Mouse (Mus musculus) fibroblast of lung, adult 2 months (primary cell): ENCODE data around the gene Polr3e.

Experiments
- DNase-seq: peaks from one replicate; pipeline ENCODE4 v3.0.0-alpha.2; 2011; ENCODE audit warnings: low read depth

Polr3e gene

DNA sequence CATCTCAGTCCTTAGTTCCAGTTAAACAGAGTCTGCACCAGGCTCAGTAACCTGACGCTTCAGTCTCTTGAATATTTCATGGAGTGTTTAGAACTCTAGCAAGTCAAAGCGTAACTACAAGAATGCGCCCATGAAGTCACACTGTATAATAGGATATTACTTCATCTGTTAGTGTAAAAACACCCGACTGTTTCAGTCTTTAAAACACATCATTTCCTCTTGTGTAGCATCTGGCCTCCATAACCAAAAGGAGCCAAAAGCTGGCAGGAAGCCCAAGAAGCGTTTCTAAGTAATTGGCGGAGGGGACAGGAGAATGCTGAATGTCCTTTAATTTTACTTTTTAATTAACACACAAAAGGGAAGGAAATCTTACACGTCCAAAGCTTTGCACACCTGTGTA is 59.5 kb downstream of the Polr3e start:
- no peak for DNase-seq

DNA sequence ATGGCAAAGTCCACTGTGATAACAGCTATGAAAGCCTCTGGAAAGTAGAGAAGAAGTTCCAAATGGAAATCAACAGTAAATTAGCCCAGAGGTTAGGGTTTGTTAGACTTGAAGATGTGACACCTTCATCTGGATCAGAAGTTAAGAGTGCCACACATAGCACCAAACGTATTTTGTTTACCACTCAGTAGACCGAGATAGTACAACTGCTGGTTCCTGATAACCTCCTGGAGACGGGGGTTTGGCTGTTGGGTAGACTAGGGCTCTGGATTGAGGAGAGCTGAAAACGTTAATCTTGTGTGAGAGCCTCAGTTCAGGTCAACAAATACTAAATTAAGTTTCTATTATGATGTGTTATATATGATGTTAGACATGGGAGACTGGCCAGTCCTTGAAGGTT is 62.5 kb downstream of the Polr3e start:
- no peak for DNase-seq

DNA sequence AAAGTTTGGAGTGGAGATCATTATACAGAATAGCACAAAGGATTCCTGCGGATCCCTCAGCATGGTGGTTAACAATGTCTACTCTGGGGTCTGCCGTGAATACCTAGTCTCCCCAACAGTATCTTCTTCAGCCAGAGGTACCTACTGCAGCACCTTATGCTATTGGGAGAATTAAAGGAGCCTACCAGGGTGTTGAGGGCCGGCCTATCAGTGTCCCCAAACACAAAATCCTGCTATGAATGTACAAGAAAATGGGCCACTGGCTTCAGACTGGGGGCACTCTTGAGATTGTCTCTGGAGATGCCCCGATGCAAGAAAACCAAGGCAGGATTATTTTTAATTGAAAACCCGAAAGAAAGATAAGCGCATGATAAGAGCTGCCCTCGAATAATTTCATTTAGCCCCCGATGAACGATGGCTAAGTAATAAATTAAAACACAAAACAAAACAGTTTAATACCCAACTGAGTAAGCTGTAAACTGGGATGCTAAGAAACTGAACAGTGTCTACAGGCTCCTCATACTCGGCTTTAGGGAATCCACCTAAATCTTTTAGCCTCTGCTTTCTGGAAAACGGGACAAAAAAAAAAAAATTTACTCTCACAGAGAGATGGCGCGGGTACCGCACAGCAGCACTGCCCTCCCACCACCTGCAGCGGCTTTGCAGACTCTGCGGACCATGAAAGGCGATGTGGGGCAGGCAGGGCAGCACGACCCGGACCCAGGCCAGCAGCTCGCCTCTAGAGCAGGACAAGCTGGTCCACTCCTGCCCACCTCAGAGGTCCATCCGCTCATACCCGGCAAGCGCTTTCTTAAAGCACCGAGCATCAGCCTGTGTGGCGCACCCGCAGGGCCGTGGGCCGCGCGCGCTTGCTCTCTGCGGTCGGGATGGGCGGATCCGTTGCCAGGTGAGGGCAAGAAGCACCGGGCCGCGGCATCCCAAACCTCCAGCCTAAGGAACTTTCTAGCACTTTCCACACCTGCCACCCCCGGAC is 63.7 kb downstream of the Polr3e start:
- no peak for DNase-seq

DNA sequence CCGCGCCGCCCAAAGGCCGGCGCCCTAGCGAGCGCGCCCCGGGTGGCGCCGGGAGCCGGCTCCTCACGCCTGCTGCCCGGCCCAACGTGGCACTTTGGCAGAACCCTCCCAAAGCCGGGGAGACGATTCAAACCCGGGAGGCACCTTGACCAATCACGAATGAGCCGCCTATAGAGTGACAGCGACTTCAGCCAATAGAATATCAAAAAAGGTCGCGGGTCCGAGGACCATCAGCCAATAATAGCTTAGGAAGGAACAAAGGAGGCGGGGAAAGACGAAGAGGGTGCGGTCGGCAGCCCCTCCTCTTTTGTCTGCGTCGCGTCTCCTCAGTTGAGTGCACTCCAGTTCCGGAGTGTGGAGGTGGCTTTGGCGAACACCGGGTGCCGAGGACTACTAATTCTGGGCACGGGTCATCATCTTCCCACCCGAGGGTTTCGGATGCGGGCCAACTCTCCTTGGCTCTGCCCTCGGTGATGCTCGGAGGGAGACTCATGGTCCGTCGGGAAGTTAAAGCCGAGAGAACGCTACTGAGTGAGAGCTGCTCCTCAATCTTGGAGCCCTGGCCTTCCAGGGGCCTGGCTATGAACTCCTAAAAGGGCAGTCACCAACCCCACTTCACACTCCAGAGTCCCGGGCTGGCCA is 64.8 kb downstream of the Polr3e start, which contains the start of the genes Cdr2 and Mfsd13b:
Gene Cdr2, minus strand, starts transcription at position 113 of the 642 bp plus-strand sequence.
Gene Mfsd13b, plus strand, starts transcription at position 310 of the 642 bp plus-strand sequence.
- DNase-seq, result peak; percentile 95

DNA sequence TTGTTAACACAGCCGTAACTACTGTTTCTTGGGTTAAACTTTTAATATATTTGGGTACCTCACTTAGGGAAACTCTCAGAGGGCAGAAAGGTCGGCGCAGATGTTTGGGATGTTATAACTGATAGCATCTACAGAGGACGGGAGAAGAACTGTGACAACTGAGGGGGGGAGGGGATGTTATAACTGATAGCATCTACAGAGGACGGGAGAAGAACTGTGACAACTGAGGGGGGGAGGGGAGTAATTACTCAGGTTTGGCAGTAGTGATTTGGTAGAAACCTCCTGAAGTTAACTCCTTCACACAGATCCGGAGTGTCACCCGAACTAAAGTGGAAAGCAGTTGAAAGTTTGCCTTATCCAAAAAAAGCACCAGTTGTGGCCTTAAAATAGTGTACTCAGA is 65.4 kb downstream of the Polr3e start:
- no peak for DNase-seq

- no peak for DNase-seq
Observed at GRCm38 (mm10) chr7:120991191-120991590, 73.6 kb downstream of the Polr3e start.
